Mouse (Mus musculus) hindbrain, postnatal 0 days (tissue): ENCODE measurements around the gene Nlk. TPM values are rescaled to one million over a fixed set of nuclear protein-coding genes. Genes with fewer than 3 reads are reported as not detected.
A peak's percentile ranks its signal among the peaks of the same experiment; 100 is the strongest.
"Not testable (repeated sequence)": the region's sequence is repeated elsewhere in the genome, so short reads cannot be mapped to it uniquely, and the experiment has no call there.

ENCODE experiments used
- ATAC-seq: fragments of 200-750 bp; cut with Nextera tagmentation; 2 replicates; pipeline ENCODE4 v1.8.0; 2017; ENCODE audit warnings: mild to moderate bottlenecking, moderate TSS enrichment, moderate library complexity
- DNase-seq: peaks from one replicate; pipeline ENCODE4 v3.0.0-alpha.2; 2015; ENCODE audit warnings: low spot score
- H3K27ac ChIP-seq: fragments of 300-500 bp; sonication (generic); 2 replicates; pipeline ENCODE4 v1.5.1; 2014; ENCODE audit warnings: mild to moderate bottlenecking
- H3K27me3 ChIP-seq: fragments of 300-500 bp; sonication (generic); 2 replicates; pipeline ENCODE4 v1.6.1; 2014; ENCODE audit warnings: low read length, mixed read lengths; ENCODE audit not compliant: insufficient read depth
- H3K36me3 ChIP-seq: fragments of 300-500 bp; sonication (generic); 2 replicates; pipeline ENCODE4 v1.6.1; 2014; ENCODE audit warnings: low read length, mixed read lengths; ENCODE audit not compliant: insufficient read depth
- H3K4me1 ChIP-seq: fragments of 300-500 bp; sonication (generic); 2 replicates; pipeline ENCODE4 v1.6.1; 2014; ENCODE audit warnings: antibody characterized with exemption, low read length, mixed read lengths; ENCODE audit not compliant: insufficient read depth
- H3K4me2 ChIP-seq: fragments of 300-500 bp; sonication (generic); 2 replicates; pipeline ENCODE4 v1.6.1; 2014; ENCODE audit warnings: low read depth, mild to moderate bottlenecking, low read length, moderate library complexity, mixed read lengths
- H3K4me3 ChIP-seq: fragments of 300-500 bp; sonication (generic); 2 replicates; pipeline ENCODE4 v1.5.1; 2014; ENCODE audit warnings: low read length
- H3K9ac ChIP-seq: fragments of 300-500 bp; sonication (generic); replicated peaks from 2 replicates; pipeline ENCODE4 v1.6.1; 2014; ENCODE audit warnings: mild to moderate bottlenecking, low read length, moderate library complexity, mixed read lengths
- H3K9me3 ChIP-seq: fragments of 300-500 bp; sonication (generic); 2 replicates; pipeline ENCODE4 v1.6.1; 2016; ENCODE audit warnings: low read length, mixed read lengths
- CTCF ChIP-seq: IDR thresholded peaks from 2 replicates; pipeline ENCODE4 v1.5.1; 2016; ENCODE audit warnings: antibody characterized with exemption, control low read depth, low read depth
- WGBS: fragments of 180-500 bp; shearing (Covaris S2); extraction: QIAGEN DNeasy Blood & Tissue Kit; methylation state at CpG from one replicate; pipeline ENCODE4 v1.1.7; 2014; 5-methylcytosine and 5-hydroxymethylcytosine counted together
- polyA plus RNA-seq: library from polyadenylated mRNA; unstranded; fragments of >200 nt; fragmentation: Nextera tagmentation; extraction: Ambion mirVana; gene quantifications from 2 replicates; pipeline ENCODE4 v1.2.1, GENCODE M21; 2015
- total RNA-seq: library from RNA; depleted of rRNA; stranded (reverse); fragments of >200 nt; gene quantifications from 2 replicates; pipeline ENCODE4 v1.2.3, GENCODE M21; 2014

The Nlk gene
- total and polyA plus RNA-seq, 2 experiments from 2014 or later = 20.0 to 36.7 TPM

GRCm38 (mm10) chr11:78649143-78649542, 48.0 kb downstream of the Nlk start:
- Histone ChIP-seq H3K27me3 (no peaks in the 10 kb centered on the region), H3K36me3 (no peaks in the 10 kb centered on the region), H3K9me3 (no peaks in the 10 kb centered on the region), H3K4me2 (no peak overlapping the region), H3K27ac (no peak overlapping the region), H3K9ac (no peak overlapping the region), H3K4me3 (no peak overlapping the region), H3K4me1 (no peaks in the 10 kb centered on the region)
- DNase-seq (no peak), ATAC-seq (no peak)
- WGBS = 91% methylated on average over 2 of the region's 2 CpGs
- TF ChIP-seq CTCF = no peak

GRCm38 (mm10) chr11:78648405-78648804, 48.8 kb downstream of the Nlk start:
- H3K27ac ChIP-seq, H3K4me1 ChIP-seq, DNase-seq, H3K4me2 ChIP-seq, ATAC-seq, H3K9ac ChIP-seq, H3K4me3 ChIP-seq, H3K36me3 ChIP-seq, H3K27me3 ChIP-seq, H3K9me3 ChIP-seq: not testable (repeated sequence)
- WGBS = 92% methylated on average over 1 of the region's 1 CpGs

GRCm38 (mm10) chr11:78643746-78644145, 53.4 kb downstream of the Nlk start:
- ATAC-seq (no peak), DNase-seq (no peak)
- TF ChIP-seq CTCF = no peak
- H3K4me2 ChIP-seq = no peak overlapping the region
- H3K9me3 ChIP-seq = no peaks in the 10 kb centered on the region
- H3K27me3 ChIP-seq = no peaks in the 10 kb centered on the region
- no peaks in the 10 kb centered on the region for H3K36me3 ChIP-seq
- no peak overlapping the region for H3K4me3 ChIP-seq
- no peaks in the 10 kb centered on the region for H3K4me1 ChIP-seq
- no peak overlapping the region for H3K9ac ChIP-seq
- H3K27ac ChIP-seq = no peak overlapping the region
- 86% methylated on average over 7 of the region's 7 CpGs for WGBS

- ATAC-seq (no peak), DNase-seq (no peak)
- 0 out of 2 replicates have a peak, but pooled peaks cover under 1% of the 10 kb centered on the region for H3K9me3 ChIP-seq
- no peaks in the 10 kb centered on the region for H3K36me3 ChIP-seq
- 0 out of 2 replicates have a peak overlapping the region, but pooled peaks have one; percentile 17 for H3K9ac ChIP-seq
- H3K4me2 ChIP-seq = no peak overlapping the region
- H3K4me3 ChIP-seq = no peak overlapping the region
- H3K27ac ChIP-seq = no peak overlapping the region
- TF ChIP-seq CTCF = no peak
- H3K27me3 ChIP-seq = no peaks in the 10 kb centered on the region
- H3K4me1 ChIP-seq = no peaks in the 10 kb centered on the region
- WGBS = 65% methylated on average over 3 of the region's 3 CpGs
Observed at GRCm38 (mm10) chr11:78642151-78642550, 55.0 kb downstream of the Nlk start.

- TF ChIP-seq CTCF = no peak
- no peak overlapping the region for H3K9ac ChIP-seq
- H3K36me3 ChIP-seq = no peaks in the 10 kb centered on the region
- ATAC-seq = no peak
- 92% methylated on average over 3 of the region's 3 CpGs for WGBS
- H3K9me3 ChIP-seq = 0 out of 2 replicates have a peak, but pooled peaks cover 5% of the 10 kb centered on the region
- no peak overlapping the region for H3K4me3 ChIP-seq
- DNase-seq = no peak
- H3K4me1 ChIP-seq = no peaks in the 10 kb centered on the region
- no peak overlapping the region for H3K27ac ChIP-seq
- no peaks in the 10 kb centered on the region for H3K27me3 ChIP-seq
- H3K4me2 ChIP-seq = no peak overlapping the region
Observed at GRCm38 (mm10) chr11:78641088-78641487, 56.1 kb downstream of the Nlk start.

- Histone ChIP-seq H3K4me3 (no peak overlapping the region), H3K9me3 (0 out of 2 replicates have a peak, but pooled peaks cover 5% of the 10 kb centered on the region), H3K4me1 (no peaks in the 10 kb centered on the region), H3K27me3 (no peaks in the 10 kb centered on the region), H3K27ac (no peak overlapping the region), H3K36me3 (no peaks in the 10 kb centered on the region), H3K9ac (no peak overlapping the region), H3K4me2 (no peak overlapping the region)
- 95% methylated on average over 2 of the region's 2 CpGs for WGBS
- DNase-seq = no peak
- TF ChIP-seq CTCF = no peak
- ATAC-seq = no peak
Observed at GRCm38 (mm10) chr11:78632782-78633181, 64.4 kb downstream of the Nlk start.

GRCm38 (mm10) chr11:78628871-78629270, 68.3 kb downstream of the Nlk start:
- TF ChIP-seq CTCF = no peak
- H3K27ac ChIP-seq = no peak overlapping the region

More at GRCm38 (mm10) chr11:78628871-78629270, 68.3 kb downstream of the Nlk start:
- Histone ChIP-seq H3K9me3 (no peaks in the 10 kb centered on the region), H3K4me1 (no peaks in the 10 kb centered on the region), H3K27me3 (no peaks in the 10 kb centered on the region), H3K4me3 (no peak overlapping the region), H3K9ac (no peak overlapping the region), H3K4me2 (no peak overlapping the region), H3K36me3 (no peaks in the 10 kb centered on the region; the same call in 1 of the 2 replicates)
- DNase-seq = no peak
- 80% methylated on average over 3 of the region's 3 CpGs for WGBS
- no peak for ATAC-seq
